Mouse (Mus musculus): ENCODE measurements at regions not wholly inside any gene's neighbourhood (a gene's known extent, or its start where the extent isn't known, plus 50 kb on each side); places are given as distances from the start of the nearest gene placed in this dataset.

GRCm38 (mm10) chr5:83533901-83534300, 178.9 kb upstream of the Tecrl start:
- in situ Hi-C loops (cut with MboI; ENCODE audit: unreplicated experiment in 2 of 2) = no loop called here

GRCm38 (mm10) chr5:83518661-83519060, 163.7 kb upstream of the Tecrl start:
- in situ Hi-C loops (cut with MboI; ENCODE audit: unreplicated experiment in 2 of 2) = no loop called here

GRCm38 (mm10) chr5:83484135-83484534, 129.1 kb upstream of the Tecrl start:
- in situ Hi-C loops (cut with MboI; ENCODE audit: unreplicated experiment in 2 of 2) = no loop called here

DNA sequence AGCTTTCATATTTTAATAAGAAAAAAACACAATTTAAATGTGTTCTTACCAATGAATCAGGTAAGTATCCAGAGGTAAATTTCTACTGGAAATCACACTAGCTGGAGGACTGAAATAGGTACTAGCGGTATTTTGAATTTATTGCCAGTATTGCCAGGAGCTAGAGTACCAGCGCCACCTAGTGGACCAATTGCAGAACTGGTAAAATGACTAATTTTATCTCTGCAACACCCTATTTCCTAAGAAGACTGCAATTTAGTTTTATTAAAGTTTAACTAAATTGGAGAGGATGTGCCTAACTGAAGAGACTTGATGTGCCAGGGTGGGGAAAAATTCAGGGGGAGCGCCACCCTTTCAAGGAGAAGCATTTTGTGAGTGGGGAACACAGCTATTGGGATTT, 85.3 kb upstream of the Tecrl start:
- in situ Hi-C loops (cut with MboI; ENCODE audit: unreplicated experiment in 2 of 2) = loop anchor here (25.0 kb wide), 2 partner anchors 378 to 1103 kb away; no protein-coding TSS in a partner anchor

GRCm38 (mm10) chr5:83436510-83436909, 81.5 kb upstream of the Tecrl start:
- in situ Hi-C loops (cut with MboI; ENCODE audit: unreplicated experiment in 2 of 2) = loop anchor here (10.0 to 25.0 kb wide), 3 partner anchors 374 to 1099 kb away; no protein-coding TSS in a partner anchor

DNA sequence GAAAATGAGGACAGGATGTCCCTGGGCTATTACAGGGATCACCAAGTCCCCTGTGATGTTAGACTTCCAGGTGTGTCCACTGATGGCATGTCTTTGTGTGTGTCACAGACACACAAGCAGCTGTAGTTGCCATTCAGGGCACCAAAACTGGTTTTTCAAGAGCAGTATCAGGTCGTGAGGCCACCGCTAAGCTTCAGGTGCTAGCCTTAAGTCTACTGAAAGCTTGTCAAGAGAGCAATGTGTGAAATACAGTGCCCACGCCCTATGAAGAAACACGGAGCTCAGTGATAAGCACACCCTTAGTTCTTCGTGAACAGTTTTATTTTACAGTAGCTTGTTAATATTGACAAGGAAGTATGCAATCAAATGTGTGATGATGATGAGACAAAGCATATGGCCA, 66.7 kb upstream of the Tecrl start:
- in situ Hi-C loops (cut with MboI; ENCODE audit: unreplicated experiment in 2 of 2) = no loop called here

DNA sequence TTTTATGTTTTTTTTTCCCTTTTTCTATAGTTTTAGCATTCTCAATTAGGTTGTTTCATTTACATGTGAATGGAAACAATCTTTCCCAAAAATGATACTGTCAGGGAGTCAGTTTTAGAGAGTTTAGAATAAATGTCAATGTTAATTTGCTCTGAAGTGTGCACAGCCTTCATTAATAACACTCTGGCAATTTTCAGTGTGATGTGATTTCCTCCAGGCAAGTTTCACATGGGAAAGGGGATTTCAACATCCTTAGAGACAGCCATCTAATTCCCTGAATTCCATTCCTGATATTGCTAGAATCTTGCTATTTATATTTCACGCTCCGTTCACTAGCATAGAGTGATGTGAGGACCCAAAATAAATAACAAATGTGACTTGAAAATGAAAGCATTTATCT, 55.2 kb upstream of the Tecrl start:
- in situ Hi-C loops (cut with MboI; ENCODE audit: unreplicated experiment in 2 of 2) = no loop called here

DNA sequence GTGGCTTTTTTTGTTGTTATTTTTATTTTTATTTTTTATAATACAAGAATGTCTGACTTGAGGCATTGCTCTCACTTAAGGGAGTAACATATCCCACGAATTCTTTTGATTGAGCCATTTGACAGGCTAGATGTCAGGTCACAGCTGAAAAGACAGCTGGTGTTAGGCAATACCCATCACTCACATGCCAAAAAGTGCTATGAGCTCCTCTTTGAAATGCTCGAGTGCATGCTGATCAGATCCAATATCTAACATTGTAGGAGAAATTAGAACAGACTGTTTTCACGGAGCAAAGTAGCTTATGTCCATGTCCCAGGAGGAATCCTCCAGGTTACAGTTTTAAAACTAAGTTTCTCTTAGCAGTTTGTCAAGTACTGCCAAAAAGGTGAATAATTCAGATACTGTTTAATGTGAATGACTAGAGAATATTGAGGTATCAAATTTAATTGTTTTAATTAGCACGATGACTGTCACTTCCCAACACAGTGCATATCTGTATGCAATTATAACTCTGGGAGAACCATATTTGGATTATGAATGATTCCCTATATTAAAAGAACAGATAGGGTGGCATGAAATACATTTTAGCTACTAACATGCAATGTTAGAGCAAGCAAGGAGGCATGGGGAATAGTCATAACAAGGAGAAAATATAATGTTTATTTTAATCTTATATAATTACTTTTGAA, 50.4 kb upstream of the Tecrl start:
- in situ Hi-C loops (cut with MboI; ENCODE audit: unreplicated experiment in 2 of 2) = no loop called here
